Mouse (Mus musculus) hindbrain, embryonic 14.5 days (tissue): ENCODE measurements around the gene Slc7a6. TPM values are rescaled to one million over a fixed set of nuclear protein-coding genes. Genes with fewer than 3 reads are reported as not detected.
A peak's percentile ranks its signal among the peaks of the same experiment; 100 is the strongest.

Experiments
- ATAC-seq: fragments of 200-750 bp; cut with Nextera tagmentation; 2 replicates; pipeline ENCODE4 v1.8.0; 2017; ENCODE audit warnings: moderate number of reproducible peaks, mild to moderate bottlenecking, moderate TSS enrichment, moderate library complexity; ENCODE audit not compliant: low FRiP score
- DNase-seq: peaks from one replicate; pipeline ENCODE4 v3.0.0-alpha.2; 2015; ENCODE audit warnings: low spot score
- H3K27ac ChIP-seq: fragments of 300-500 bp; sonication (generic); 2 replicates; pipeline ENCODE4 v1.5.1; 2014; ENCODE audit warnings: mild to moderate bottlenecking, moderate library complexity
- H3K27me3 ChIP-seq: fragments of 300-500 bp; sonication (generic); 2 replicates; pipeline ENCODE4 v1.6.1; 2014; ENCODE audit warnings: mild to moderate bottlenecking, low read length, mixed read lengths; ENCODE audit not compliant: control insufficient read depth, insufficient read depth
- H3K36me3 ChIP-seq: fragments of 300-500 bp; sonication (generic); replicated peaks from 2 replicates; pipeline ENCODE4 v1.6.1; 2014; ENCODE audit not compliant: control insufficient read depth, insufficient read depth
- H3K4me1 ChIP-seq: fragments of 300-500 bp; sonication (generic); replicated peaks from 2 replicates; pipeline ENCODE4 v1.6.1; 2014; ENCODE audit warnings: antibody characterized with exemption, low read length, mixed read lengths; ENCODE audit not compliant: control insufficient read depth, insufficient read depth
- H3K4me2 ChIP-seq: fragments of 300-500 bp; sonication (generic); replicated peaks from 2 replicates; pipeline ENCODE4 v1.6.1; 2014; ENCODE audit warnings: mild to moderate bottlenecking, moderate library complexity
- H3K4me3 ChIP-seq: fragments of 300-500 bp; sonication (generic); replicated peaks from 2 replicates; pipeline ENCODE4 v1.5.1; 2014; ENCODE audit warnings: mild to moderate bottlenecking, low read length
- H3K9ac ChIP-seq: fragments of 300-500 bp; sonication (generic); 2 replicates; pipeline ENCODE4 v1.6.1; 2014
- H3K9me3 ChIP-seq: fragments of 300-500 bp; sonication (generic); 2 replicates; pipeline ENCODE4 v1.6.1; 2016; ENCODE audit warnings: low read length; ENCODE audit not compliant: control insufficient read depth
- WGBS: fragments of 180-500 bp; shearing (Covaris S2); extraction: QIAGEN DNeasy Blood & Tissue Kit; methylation state at CpG from one replicate; pipeline ENCODE4 v1.1.7; 2014; 5-methylcytosine and 5-hydroxymethylcytosine counted together
- polyA plus RNA-seq: library from polyadenylated mRNA; unstranded; fragments of >200 nt; fragmentation: Nextera tagmentation; extraction: Ambion mirVana; gene quantifications from 2 replicates; pipeline ENCODE4 v1.2.1, GENCODE M21; 2014

Gene Slc7a6
- polyA plus RNA-seq, 1 experiment from 2014 or later, result 67.3 TPM

- ATAC-seq (no peak), DNase-seq (no peak)
- Histone ChIP-seq H3K4me1 (peaks cover 8% of the 10 kb centered on the region; the same call in 1 of the 2 replicates), H3K36me3 (no peaks in the 10 kb centered on the region), H3K9ac (peak overlapping the region; percentile 85), H3K4me3 (peak overlapping the region; percentile 84), H3K4me2 (peak overlapping the region; percentile 78), H3K27me3 (no peaks in the 10 kb centered on the region), H3K9me3 (no peaks in the 10 kb centered on the region), H3K27ac (peak overlapping the region; percentile 97; the same call in 1 of the 2 replicates)
- 40% methylated on average over 6 of the region's 6 CpGs for WGBS
Observed at GRCm38 (mm10) chr8:106169934-106170480, 1.4 kb downstream of the Slc7a6 start.

GRCm38 (mm10) chr8:106173566-106173965, 4.9 kb downstream of the Slc7a6 start:
- H3K4me2 ChIP-seq, result no peak overlapping the region
- no peak for ATAC-seq
- H3K4me3 ChIP-seq, result no peak overlapping the region
- H3K9me3 ChIP-seq, result no peaks in the 10 kb centered on the region
- H3K27ac ChIP-seq, result no peak overlapping the region
- H3K9ac ChIP-seq, result no peak overlapping the region
- peaks cover 19% of the 10 kb centered on the region; the same call in 1 of the 2 replicates for H3K4me1 ChIP-seq
- DNase-seq, result no peak
- WGBS, result 98% methylated on average over 3 of the region's 3 CpGs
- no peaks in the 10 kb centered on the region for H3K36me3 ChIP-seq
- no peaks in the 10 kb centered on the region for H3K27me3 ChIP-seq

- WGBS, result 13% methylated on average over 1 of the region's 1 CpGs
- Histone ChIP-seq H3K4me3 (no peak overlapping the region), H3K9ac (no peak overlapping the region), H3K4me1 (0 out of 2 replicates have a peak, but pooled peaks cover 10% of the 10 kb centered on the region), H3K4me2 (no peak overlapping the region), H3K27me3 (no peaks in the 10 kb centered on the region), H3K36me3 (peaks cover 8% of the 10 kb centered on the region; the same call in 1 of the 2 replicates), H3K27ac (no peak overlapping the region), H3K9me3 (no peaks in the 10 kb centered on the region)
- no peak for DNase-seq
- ATAC-seq, result no peak
Observed at GRCm38 (mm10) chr8:106176891-106177290, 8.2 kb downstream of the Slc7a6 start.

- 0 out of 2 replicates have a peak, but pooled peaks cover 10% of the 10 kb centered on the region for H3K4me1 ChIP-seq
- no peak for ATAC-seq
Observed at GRCm38 (mm10) chr8:106177594-106177993, 8.9 kb downstream of the Slc7a6 start.

GRCm38 (mm10) chr8:106178428-106178827, 9.8 kb downstream of the Slc7a6 start:
- no peak for ATAC-seq
- Histone ChIP-seq H3K9ac (no peak overlapping the region), H3K4me3 (no peak overlapping the region), H3K9me3 (no peaks in the 10 kb centered on the region), H3K27ac (no peak overlapping the region), H3K4me1 (0 out of 2 replicates have a peak, but pooled peaks cover 10% of the 10 kb centered on the region), H3K27me3 (no peaks in the 10 kb centered on the region), H3K36me3 (peaks cover 12% of the 10 kb centered on the region), H3K4me2 (no peak overlapping the region)
- 82% methylated on average over 2 of the region's 2 CpGs for WGBS
- DNase-seq, result no peak

More at GRCm38 (mm10) chr8:106177594-106177993, 8.9 kb downstream of the Slc7a6 start:
- Histone ChIP-seq H3K4me3 (no peak overlapping the region), H3K27me3 (no peaks in the 10 kb centered on the region), H3K4me2 (no peak overlapping the region), H3K9ac (no peak overlapping the region), H3K27ac (no peak overlapping the region), H3K9me3 (no peaks in the 10 kb centered on the region), H3K36me3 (peaks cover 12% of the 10 kb centered on the region)
- WGBS, result 75% methylated on average over 1 of the region's 1 CpGs
- DNase-seq, result no peak

GRCm38 (mm10) chr8:106185628-106186270, 17.1 kb downstream of the Slc7a6 start:
- Histone ChIP-seq H3K9ac (no peak overlapping the region), H3K36me3 (peaks cover 43% of the 10 kb centered on the region), H3K4me2 (no peak overlapping the region), H3K27me3 (no peaks in the 10 kb centered on the region), H3K4me1 (no peaks in the 10 kb centered on the region), H3K9me3 (no peaks in the 10 kb centered on the region), H3K4me3 (no peak overlapping the region), H3K27ac (no peak overlapping the region)
- WGBS, result 89% methylated on average over 8 of the region's 8 CpGs
- no peak for ATAC-seq
- no peak for DNase-seq

GRCm38 (mm10) chr8:106186394-106186793, 17.7 kb downstream of the Slc7a6 start:
- no peak overlapping the region for H3K4me3 ChIP-seq

GRCm38 (mm10) chr8:106189162-106189561, 20.5 kb downstream of the Slc7a6 start:
- Histone ChIP-seq H3K27me3 (no peaks in the 10 kb centered on the region), H3K4me3 (no peak overlapping the region), H3K27ac (no peak overlapping the region), H3K9ac (no peak overlapping the region), H3K36me3 (peaks cover 70% of the 10 kb centered on the region), H3K4me2 (no peak overlapping the region), H3K9me3 (no peaks in the 10 kb centered on the region), H3K4me1 (no peaks in the 10 kb centered on the region)
- 95% methylated on average over 4 of the region's 4 CpGs for WGBS
- no peak for DNase-seq
- no peak for ATAC-seq

More at GRCm38 (mm10) chr8:106186394-106186793, 17.7 kb downstream of the Slc7a6 start:
- Histone ChIP-seq H3K9ac (no peak overlapping the region), H3K27me3 (no peaks in the 10 kb centered on the region), H3K4me1 (no peaks in the 10 kb centered on the region), H3K4me2 (no peak overlapping the region), H3K27ac (no peak overlapping the region), H3K9me3 (no peaks in the 10 kb centered on the region), H3K36me3 (peaks cover 50% of the 10 kb centered on the region)
- ATAC-seq (no peak), DNase-seq (no peak)
- WGBS, result 93% methylated on average over 3 of the region's 3 CpGs

GRCm38 (mm10) chr8:106191639-106192038, 23.0 kb downstream of the Slc7a6 start:
- ATAC-seq (no peak), DNase-seq (no peak)
- 91% methylated on average over 5 of the region's 5 CpGs for WGBS
- Histone ChIP-seq H3K27me3 (no peaks in the 10 kb centered on the region), H3K27ac (no peak overlapping the region), H3K4me1 (no peaks in the 10 kb centered on the region), H3K9me3 (no peaks in the 10 kb centered on the region), H3K4me3 (no peak overlapping the region), H3K4me2 (no peak overlapping the region), H3K36me3 (peaks cover 85% of the 10 kb centered on the region), H3K9ac (no peak overlapping the region)
